Mouse (Mus musculus) spleen, postnatal 36 days (tissue): ENCODE data around the gene Prss58.

Experiments
- DNase-seq, 2 experiments: peaks; one replicate each; pipeline ENCODE4 v3.0.0; 2022; ENCODE audit warnings: low spot score in 2 of 2, mixed read lengths in 1 of 2

Gene Prss58

GRCm38 (mm10) chr6:40900287-40900686 lies at the start of gene Prss58:
Prss58 (minus strand) TSS chr6:40900387.
- DNase-seq = no peak

GRCm38 (mm10) chr6:40940457-40940856 lies 40.3 kb upstream of the Prss58 start, which contains the start of gene 1700074P13Rik:
1700074P13Rik (minus strand) TSS chr6:40940557.
- no peak for DNase-seq

GRCm38 (mm10) chr6:40919954-40920353 lies 19.8 kb upstream of the Prss58 start:
- no peak for DNase-seq

- DNase-seq = no peak
These were observed 5.5 kb downstream of the Prss58 start for GRCm38 (mm10) chr6:40894716-40895115.

GRCm38 (mm10) chr6:40893577-40893976 lies 6.6 kb downstream of the Prss58 start:
- peak; percentile 24 to 46 for DNase-seq

- DNase-seq = no peak
These were observed 8.4 kb downstream of the Prss58 start for GRCm38 (mm10) chr6:40891754-40892153.

GRCm38 (mm10) chr6:40890973-40891372 lies 9.2 kb downstream of the Prss58 start:
- DNase-seq = peak; percentile 24 to 44

GRCm38 (mm10) chr6:40887394-40887793 lies 12.8 kb downstream of the Prss58 start, which contains the start of gene Moxd2:
Moxd2 (minus strand) TSS chr6:40887494.
- no peak for DNase-seq

GRCm38 (mm10) chr6:40845283-40845682 lies 54.9 kb downstream of the Prss58 start:
- DNase-seq = no peak
